ENCODE assay signal across 10 mouse cellular contexts in genomic region chr2:164886617-164887016, GRCm38 (mm10). TPM values are rescaled to one million over a fixed set of nuclear protein-coding genes. Genes with fewer than 3 reads are reported as not detected.
"Had no signal": no experiment of that assay in that cellular context is flagged by ENCODE, and none has a peak within 500 bp of the region (broad histone marks: within the 10 kb centered on the region; RNA-seq: fewer than 3 reads in every experiment).

No protein-coding gene starts in this region.

- H3K4me1 ChIP-seq: limb, embryonic 12.5 days; neural tube, embryonic 15.5 days had no signal

- H3K27me3 ChIP-seq: limb, embryonic 12.5 days; neural tube, embryonic 15.5 days had no signal

- DNase-seq: liver; spleen, adult 18-20 months; thymus, adult 18-20 months; thymus, postnatal 14 days had no signal

- H3K9me3 ChIP-seq: limb, embryonic 12.5 days; neural tube, embryonic 15.5 days had no signal

- H3K4me3 ChIP-seq: limb, embryonic 12.5 days; myocyte; neural tube, embryonic 15.5 days had no signal

- ATAC-seq: intestine, postnatal 0 days had no signal

- H3K9ac ChIP-seq: limb, embryonic 12.5 days; liver, embryonic 14.5 days; neural tube, embryonic 15.5 days had no signal

- H3K4me2 ChIP-seq: limb, embryonic 12.5 days; neural tube, embryonic 15.5 days had no signal

- H3K27ac ChIP-seq: limb, embryonic 12.5 days; liver, embryonic 14.5 days; neural tube, embryonic 15.5 days had no signal

RNA-seq across cellular contexts. Expression of gene Pltp, which starts 29.1 kb away (rescaled TPM):
- total RNA-seq: megakaryocyte-erythroid progenitor cell, adult 5-6 weeks had no signal
